ENCODE assay signal across 21 mouse cellular contexts in the genomic region with DNA sequence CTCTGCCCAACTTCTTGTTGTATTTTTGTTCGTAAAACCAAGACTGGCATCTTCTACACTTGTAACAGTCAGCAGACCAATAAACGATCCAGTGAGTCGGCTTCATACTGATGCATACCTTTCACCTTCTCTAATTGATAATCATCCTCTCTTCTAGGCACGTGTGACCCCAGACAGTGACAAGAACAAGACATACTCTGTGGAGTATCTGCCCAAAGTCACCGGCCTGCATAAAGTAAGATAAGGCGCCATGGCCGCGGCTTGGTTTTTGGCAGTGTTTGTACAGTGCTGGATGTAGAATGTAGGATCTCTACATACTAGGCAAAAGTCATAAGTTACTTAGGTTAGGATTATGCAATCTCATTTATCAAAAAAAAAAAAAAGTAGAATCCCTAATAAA.
"Had no signal": no experiment of that assay in that cellular context is flagged by ENCODE, and none has a peak within 500 bp of the region (broad histone marks: within the 10 kb centered on the region; RNA-seq: fewer than 3 reads in every experiment).

No protein-coding gene starts in this region.

- H3K9me3 ChIP-seq: liver, embryonic 15.5 days; lung, embryonic 15.5 days; midbrain, embryonic 12.5 days; neural tube, embryonic 13.5 days; neural tube, embryonic 15.5 days had no signal

- H3K27ac ChIP-seq: liver, embryonic 15.5 days; lung, embryonic 15.5 days; macrophage; midbrain, embryonic 12.5 days; neural tube, embryonic 13.5 days; neural tube, embryonic 15.5 days had no signal

- H3K9ac ChIP-seq: liver, embryonic 15.5 days; lung, embryonic 15.5 days; midbrain, embryonic 12.5 days; neural tube, embryonic 13.5 days; neural tube, embryonic 15.5 days had no signal

- DNase-seq: lung, adult 2 months; lung, postnatal 14 days; lung, postnatal 36 days; midbrain, embryonic 14.5 days; retina, postnatal 1 day; right cerebral cortex, adult 18-20 months; right cerebral cortex, postnatal 25 days; right cerebral cortex, postnatal 4 days; spleen, adult 18-20 months; thymus, adult 18-20 months; thymus, postnatal 14 days; thymus, postnatal 4 days had no signal

- ATAC-seq: lung, postnatal 0 days; midbrain, embryonic 16.5 days had no signal

- H3K4me2 ChIP-seq: liver, embryonic 15.5 days; lung, embryonic 15.5 days; midbrain, embryonic 12.5 days; neural tube, embryonic 13.5 days; neural tube, embryonic 15.5 days had no signal

- H3K27me3 ChIP-seq: liver, embryonic 15.5 days; lung, embryonic 15.5 days; midbrain, embryonic 12.5 days; neural tube, embryonic 13.5 days; neural tube, embryonic 15.5 days had no signal

- H3K4me3 ChIP-seq: liver, embryonic 15.5 days; lung, embryonic 15.5 days; midbrain, embryonic 12.5 days; myocyte; neural tube, embryonic 13.5 days; neural tube, embryonic 15.5 days had no signal

- H3K4me1 ChIP-seq: liver, embryonic 15.5 days; lung, embryonic 15.5 days; midbrain, embryonic 12.5 days had no signal
